Mouse (Mus musculus): ENCODE results near the gene Pi16. TPM values are rescaled to one million over a fixed set of nuclear protein-coding genes. Genes with fewer than 3 reads are reported as not detected.
"Not testable (repeated sequence)": the region's sequence is repeated elsewhere in the genome, so short reads cannot be mapped to it uniquely, and the experiment has no call there.

The Pi16 gene
- 0.73 and 0.76 TPM in 2 replicates for polyA plus RNA-seq (2015; fragmentation: Nextera tagmentation; extraction: Ambion mirVana)

DNA sequence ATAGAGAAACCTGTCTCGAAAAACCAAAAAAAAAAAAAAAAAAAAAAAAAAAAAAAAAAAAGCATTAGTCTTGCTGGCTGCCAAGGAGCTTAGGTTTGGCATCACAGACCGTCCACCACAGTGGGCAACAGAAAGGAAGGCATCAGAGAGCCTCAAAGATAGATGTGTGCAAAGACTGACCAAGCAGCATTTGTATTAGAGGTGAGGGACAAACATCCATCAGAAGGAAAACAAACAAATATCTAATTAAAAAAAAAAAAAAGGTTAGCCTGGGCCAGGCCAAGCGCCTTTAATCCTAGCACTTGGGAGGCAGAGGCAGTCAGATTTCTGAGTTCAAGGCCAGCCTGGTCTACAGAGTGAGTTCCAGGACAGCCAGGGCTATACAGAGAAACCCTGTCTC, at the start of gene Pi16:
Gene Pi16, plus strand, starts transcription at position 301 of the 400 bp plus-strand sequence.
- 89% methylated on average over 3 of the region's 3 CpGs for WGBS
- H3K4me2 ChIP-seq (replicated peaks; ENCODE audit: low read depth); H3K36me3 ChIP-seq (ENCODE audit: control insufficient read depth, insufficient read depth); H3K9ac ChIP-seq (ENCODE audit: low read depth, low read length); H3K4me3 ChIP-seq (ENCODE audit: low read depth, low read length); ATAC-seq; H3K27ac ChIP-seq (ENCODE audit: low read depth, low read length); H3K4me1 ChIP-seq (replicated peaks; ENCODE audit: control insufficient read depth, insufficient read depth, low read length); H3K27me3 ChIP-seq (replicated peaks; ENCODE audit: control insufficient read depth, insufficient read depth, low read length); H3K9me3 ChIP-seq (ENCODE audit: control insufficient read depth): not testable (repeated sequence)

DNA sequence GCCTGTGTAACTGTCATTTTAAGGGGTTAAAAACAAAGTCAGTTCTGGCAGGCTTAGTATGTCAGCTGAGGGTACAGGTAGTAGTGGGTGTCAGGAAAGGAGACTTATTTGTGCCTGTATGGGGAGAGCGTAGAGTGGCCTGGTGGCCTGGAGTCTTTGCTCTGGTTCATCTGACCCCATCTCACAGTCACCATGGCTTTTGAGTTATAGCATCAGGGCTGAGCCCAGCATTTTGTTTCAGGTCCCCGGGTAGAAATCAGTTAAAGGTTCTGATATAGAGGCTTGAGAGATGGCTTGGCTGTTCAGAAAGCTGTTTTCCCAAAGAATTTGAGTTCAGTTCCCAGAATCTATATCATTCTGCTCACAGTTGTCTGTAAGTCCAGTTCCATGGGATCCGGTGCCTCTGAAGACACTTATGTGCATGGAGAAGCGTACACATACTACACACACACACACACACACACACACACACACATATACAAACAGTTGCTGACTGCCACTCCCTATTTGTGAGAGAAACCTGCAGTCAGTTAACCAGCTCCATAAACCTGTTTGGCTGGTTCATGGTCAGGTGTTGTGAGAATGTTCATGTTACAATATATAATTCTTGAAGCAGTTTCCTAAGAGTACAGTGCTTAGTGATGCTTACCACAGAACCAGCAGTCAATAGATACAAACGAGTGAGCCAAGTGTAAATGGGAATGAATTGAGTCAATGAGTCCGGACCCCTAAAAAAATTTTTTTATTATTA, 49.4 kb upstream of the Pi16 start:
- ATAC-seq, result peak; percentile 59
- Histone ChIP-seq H3K4me2 (replicated peaks; ENCODE audit: low read depth) (peak overlapping the region; percentile 76), H3K9me3 (ENCODE audit: control insufficient read depth) (no peaks in the 10 kb centered on the region), H3K27ac (ENCODE audit: low read depth, low read length) (peak overlapping the region; percentile 94), H3K9ac (ENCODE audit: low read depth, low read length) (0 out of 2 replicates have a peak overlapping the region, but pooled peaks have one; percentile 5), H3K36me3 (ENCODE audit: control insufficient read depth, insufficient read depth) (no peaks in the 10 kb centered on the region), H3K27me3 (replicated peaks; ENCODE audit: control insufficient read depth, insufficient read depth, low read length) (no peaks in the 10 kb centered on the region), H3K4me1 (replicated peaks; ENCODE audit: control insufficient read depth, insufficient read depth, low read length) (peaks cover 10% of the 10 kb centered on the region; the same call in 1 of the 2 replicates), H3K4me3 (ENCODE audit: low read depth, low read length) (peak overlapping the region; percentile 75)
- TF ChIP-seq CTCF (IDR thresholded peaks at IDR 0.05; ENCODE audit: low read depth), result no peak
- WGBS, result 40% methylated on average over 6 of the region's 6 CpGs

DNA sequence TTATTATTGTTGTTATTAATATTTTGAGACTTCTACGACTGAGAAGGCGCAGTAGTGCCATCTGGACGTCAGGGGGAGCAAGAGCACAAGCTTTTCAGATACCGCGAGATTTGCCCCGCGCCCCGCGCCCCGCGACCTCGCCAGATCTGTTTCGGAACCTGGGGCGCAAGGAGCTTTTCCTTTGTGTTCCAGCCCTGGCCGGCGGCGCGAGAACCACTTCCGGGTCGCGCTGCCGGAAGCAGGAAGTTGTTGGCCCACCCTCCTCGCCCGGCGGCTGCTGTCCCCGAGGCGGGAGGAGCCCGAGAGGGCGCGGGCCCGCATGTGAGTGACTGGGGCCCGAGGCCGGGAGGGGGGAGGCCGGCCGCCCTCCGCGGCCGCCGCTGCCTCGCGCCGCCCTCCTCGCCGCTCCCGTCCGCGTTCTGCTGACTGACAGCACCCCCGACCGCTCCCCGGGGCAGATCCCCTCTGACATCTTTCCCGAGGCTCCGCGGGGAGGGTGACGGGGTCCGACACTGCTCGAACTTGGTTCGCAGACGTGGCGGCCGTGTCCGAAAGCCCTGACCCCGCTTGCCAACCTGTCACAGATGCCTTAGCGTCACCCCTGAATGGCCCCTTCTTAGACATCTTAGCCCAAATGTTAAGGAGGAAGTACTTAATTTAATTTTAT, 48.7 kb upstream of the Pi16 start, which contains the start of gene BC004004:
Gene BC004004, plus strand, starts transcription at position 107 of the 667 bp plus-strand sequence.
- under 1% methylated on average over 61 of the region's 63 CpGs for WGBS
- Histone ChIP-seq H3K9ac (ENCODE audit: low read depth, low read length) (peak within 1 kb of the TSS; percentile 87), H3K27ac (ENCODE audit: low read depth, low read length) (peak within 1 kb of the TSS; percentile 94), H3K9me3 (ENCODE audit: control insufficient read depth) (no peaks in the 10 kb centered on the region), H3K36me3 (ENCODE audit: control insufficient read depth, insufficient read depth) (no peaks in the 10 kb centered on the region), H3K27me3 (replicated peaks; ENCODE audit: control insufficient read depth, insufficient read depth, low read length) (no peaks in the 10 kb centered on the region), H3K4me1 (replicated peaks; ENCODE audit: control insufficient read depth, insufficient read depth, low read length) (peaks cover 10% of the 10 kb centered on the region; the same call in 1 of the 2 replicates), H3K4me2 (replicated peaks; ENCODE audit: low read depth) (peak within 1 kb of the TSS; percentile 76), H3K4me3 (ENCODE audit: low read depth, low read length) (peak within 1 kb of the TSS; percentile 75)
- peak; percentile 77 for TF ChIP-seq CTCF (IDR thresholded peaks at IDR 0.05; ENCODE audit: low read depth)
- peak; percentile 90 for ATAC-seq

DNA sequence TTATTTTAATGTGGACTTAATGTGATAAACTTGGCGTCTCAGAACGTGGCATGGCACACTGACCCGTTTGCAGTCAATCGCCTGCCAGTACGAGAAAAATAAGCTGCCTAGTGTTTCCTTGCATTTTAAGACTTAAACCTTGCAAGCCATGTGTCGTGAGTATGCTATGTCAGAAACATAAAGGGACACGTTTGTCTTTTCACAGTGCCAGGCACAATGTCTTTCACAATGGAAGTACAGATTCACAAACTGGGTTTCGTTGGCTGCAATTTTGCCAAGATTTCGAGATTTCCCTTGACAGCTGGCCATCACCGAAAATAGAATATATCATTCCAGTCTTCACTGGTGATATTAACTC, 48.2 kb upstream of the Pi16 start:
- H3K9me3 ChIP-seq (ENCODE audit: control insufficient read depth), result no peaks in the 10 kb centered on the region
- peak overlapping the region; percentile 94 for H3K27ac ChIP-seq (ENCODE audit: low read depth, low read length)
- H3K27me3 ChIP-seq (replicated peaks; ENCODE audit: control insufficient read depth, insufficient read depth, low read length), result no peaks in the 10 kb centered on the region
- H3K36me3 ChIP-seq (ENCODE audit: control insufficient read depth, insufficient read depth), result no peaks in the 10 kb centered on the region
- H3K4me1 ChIP-seq (replicated peaks; ENCODE audit: control insufficient read depth, insufficient read depth, low read length), result peaks cover 10% of the 10 kb centered on the region; the same call in 1 of the 2 replicates
- TF ChIP-seq CTCF (IDR thresholded peaks at IDR 0.05; ENCODE audit: low read depth), result no peak
- peak overlapping the region; percentile 87 for H3K9ac ChIP-seq (ENCODE audit: low read depth, low read length)
- no peak for ATAC-seq
- H3K4me2 ChIP-seq (replicated peaks; ENCODE audit: low read depth), result peak overlapping the region; percentile 76
- 14% methylated on average over 10 of the region's 10 CpGs for WGBS
- H3K4me3 ChIP-seq (ENCODE audit: low read depth, low read length), result peak overlapping the region; percentile 75

DNA sequence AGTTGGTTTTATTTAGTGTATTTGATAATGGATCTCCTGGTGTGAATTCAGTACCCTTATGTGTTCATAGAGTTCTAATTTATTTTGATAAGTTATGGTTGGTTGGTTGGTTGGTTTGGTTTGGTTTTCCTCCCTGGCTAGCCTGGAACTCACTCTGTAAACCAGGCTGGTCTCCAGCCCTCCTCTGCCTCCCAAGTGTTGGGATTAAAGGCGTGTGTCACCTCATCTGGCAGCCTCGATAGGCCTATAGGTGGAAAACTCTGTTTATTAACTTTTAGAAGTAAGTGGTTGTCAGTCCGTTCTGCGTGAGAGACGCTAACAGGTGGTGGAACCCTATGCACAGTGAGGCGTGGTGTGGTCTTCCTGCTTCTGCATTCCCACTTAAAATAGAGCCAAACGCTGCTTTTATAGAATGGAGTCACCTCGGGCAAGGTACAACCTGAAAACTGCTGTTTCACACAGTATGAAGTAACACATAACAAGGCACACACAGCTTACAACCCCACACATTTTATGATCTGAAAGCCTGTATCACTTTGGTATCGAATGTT, 47.3 kb upstream of the Pi16 start:
- Histone ChIP-seq H3K27ac (ENCODE audit: low read depth, low read length) (peak overlapping the region; percentile 46; the same call in 1 of the 2 replicates), H3K4me1 (replicated peaks; ENCODE audit: control insufficient read depth, insufficient read depth, low read length) (peaks cover 10% of the 10 kb centered on the region; the same call in 1 of the 2 replicates), H3K9ac (ENCODE audit: low read depth, low read length) (no peak overlapping the region), H3K27me3 (replicated peaks; ENCODE audit: control insufficient read depth, insufficient read depth, low read length) (no peaks in the 10 kb centered on the region), H3K9me3 (ENCODE audit: control insufficient read depth) (no peaks in the 10 kb centered on the region), H3K4me3 (ENCODE audit: low read depth, low read length) (no peak overlapping the region; the same call in 1 of the 2 replicates), H3K36me3 (ENCODE audit: control insufficient read depth, insufficient read depth) (no peaks in the 10 kb centered on the region), H3K4me2 (replicated peaks; ENCODE audit: low read depth) (peak overlapping the region; percentile 76; the same call in 1 of the 2 replicates)
- ATAC-seq, result peak; percentile 18
- 79% methylated on average over 9 of the region's 9 CpGs for WGBS
- TF ChIP-seq CTCF (IDR thresholded peaks at IDR 0.05; ENCODE audit: low read depth), result no peak

DNA sequence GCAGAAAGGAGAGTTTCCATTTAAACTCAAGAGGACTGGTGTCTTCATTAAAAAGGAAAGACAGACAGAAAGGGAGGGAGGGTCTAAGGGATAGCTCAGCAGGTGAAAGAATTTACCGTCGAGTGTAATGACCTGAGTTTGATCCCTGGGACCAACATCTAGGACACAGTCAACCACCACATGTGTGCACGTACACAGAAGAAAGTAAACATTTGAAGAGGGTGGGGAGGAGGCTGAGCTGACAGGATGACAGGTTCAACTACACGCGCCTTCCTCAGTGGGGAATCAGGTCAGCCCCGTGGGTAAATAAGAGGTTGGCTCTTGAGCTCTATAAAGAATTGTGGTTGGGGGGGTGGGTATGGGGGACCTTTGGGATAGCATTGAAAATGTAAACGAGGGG, 44.3 kb upstream of the Pi16 start:
- TF ChIP-seq CTCF (IDR thresholded peaks at IDR 0.05; ENCODE audit: low read depth), result no peak
- H3K9ac ChIP-seq (ENCODE audit: low read depth, low read length), result no peak overlapping the region
- H3K27me3 ChIP-seq (replicated peaks; ENCODE audit: control insufficient read depth, insufficient read depth, low read length), result no peaks in the 10 kb centered on the region
- H3K4me1 ChIP-seq (replicated peaks; ENCODE audit: control insufficient read depth, insufficient read depth, low read length), result peaks cover 10% of the 10 kb centered on the region; the same call in 1 of the 2 replicates
- 63% methylated on average over 7 of the region's 7 CpGs for WGBS
- H3K4me2 ChIP-seq (replicated peaks; ENCODE audit: low read depth), result no peak overlapping the region
- H3K27ac ChIP-seq (ENCODE audit: low read depth, low read length), result no peak overlapping the region
- H3K4me3 ChIP-seq (ENCODE audit: low read depth, low read length), result no peak overlapping the region
- ATAC-seq, result no peak
- H3K9me3 ChIP-seq (ENCODE audit: control insufficient read depth), result no peaks in the 10 kb centered on the region
- H3K36me3 ChIP-seq (ENCODE audit: control insufficient read depth, insufficient read depth), result peaks cover 5% of the 10 kb centered on the region; the same call in 1 of the 2 replicates
